ENCODE assay signal across 10 mouse cellular contexts in genomic region chr5:24860635-24861448, GRCm38 (mm10). TPM values are rescaled to one million over a fixed set of nuclear protein-coding genes. Genes with fewer than 3 reads are reported as not detected.
DNase-seq lines count a peak whose midpoint lies in the region; ATAC-seq lines count a peak whose summit lies in the region.
"Had no signal": no experiment of that assay in that cellular context is flagged by ENCODE, and none has a peak within 500 bp of the region (broad histone marks: within the 10 kb centered on the region; RNA-seq: fewer than 3 reads in every experiment).

No protein-coding gene starts in this region.

- H3K4me1 ChIP-seq in forebrain, embryonic 14.5 days (ENCODE audit: control insufficient read depth, insufficient read depth, low read length), result no peaks in the 10 kb centered on the region
- no peaks in the 10 kb centered on the region for H3K4me1 ChIP-seq in forebrain, embryonic 11.5 days (replicated peaks; ENCODE audit: control insufficient read depth, insufficient read depth, low read length)
- H3K4me1 ChIP-seq: neural tube, embryonic 12.5 days had no signal

- no peak overlapping the region for H3K4me2 ChIP-seq in forebrain, embryonic 14.5 days (ENCODE audit: low read length)
- no peak overlapping the region for H3K4me2 ChIP-seq in forebrain, embryonic 11.5 days (ENCODE audit: low read depth, low read length, severe bottlenecking)
- H3K4me2 ChIP-seq: neural tube, embryonic 12.5 days had no signal

- ATAC-seq in forebrain, embryonic 14.5 days, result peak; percentile 95
- no peak for ATAC-seq in forebrain, embryonic 11.5 days (replicated peaks; ENCODE audit: low FRiP score)
- no peak for ATAC-seq in CD4-positive, CD25-positive, alpha-beta regulatory T cell, adult 4 months

- no peaks in the 10 kb centered on the region for H3K9me3 ChIP-seq in forebrain, embryonic 14.5 days (replicated peaks; ENCODE audit: control insufficient read depth, low read length)
- H3K9me3 ChIP-seq in forebrain, embryonic 11.5 days (ENCODE audit: control insufficient read depth, low read length), result no peaks in the 10 kb centered on the region
- H3K9me3 ChIP-seq: neural tube, embryonic 12.5 days had no signal

- DNase-seq in forebrain, embryonic 14.5 days (ENCODE audit: low spot score), result peak; percentile 91
- no peak for DNase-seq in forebrain, embryonic 11.5 days (ENCODE audit: low spot score)
- DNase-seq in 3T3-L1 (ENCODE audit: low read depth, low spot score), result peak; percentile 58
- peak; percentile 97 for DNase-seq in cerebellum, adult 9-10 months
- DNase-seq in heart, adult 9 months (ENCODE audit: low spot score in 2 of 2), result peak; percentile 28 to 59
- peak; percentile 65 to 67 for DNase-seq in layer of hippocampus, postnatal 36 days
- DNase-seq in right cerebral cortex, adult 2 months (ENCODE audit: low spot score in 2 of 2), result peak; percentile 71 to 76

- H3K27ac ChIP-seq in forebrain, embryonic 14.5 days (ENCODE audit: low read depth, low read length), result peak overlapping the region; percentile 16; the same call in 1 of the 2 replicates
- no peak overlapping the region for H3K27ac ChIP-seq in forebrain, embryonic 11.5 days (ENCODE audit: low read depth, low read length)
- H3K27ac ChIP-seq: neural tube, embryonic 12.5 days had no signal

- peaks cover 33% of the 10 kb centered on the region for H3K36me3 ChIP-seq in forebrain, embryonic 14.5 days (ENCODE audit: control insufficient read depth, insufficient read depth, low read length)
- H3K36me3 ChIP-seq in forebrain, embryonic 11.5 days (ENCODE audit: control insufficient read depth, insufficient read depth, low read length), result no peaks in the 10 kb centered on the region; the same call in 1 of the 2 replicates

- H3K27me3 ChIP-seq in forebrain, embryonic 14.5 days (replicated peaks; ENCODE audit: control insufficient read depth, insufficient read depth, low read length), result no peaks in the 10 kb centered on the region
- H3K27me3 ChIP-seq in forebrain, embryonic 11.5 days (ENCODE audit: control insufficient read depth, insufficient read depth, low read length), result no peaks in the 10 kb centered on the region
- H3K27me3 ChIP-seq: CH12.LX; neural tube, embryonic 12.5 days had no signal

- no peak overlapping the region for H3K9ac ChIP-seq in forebrain, embryonic 14.5 days (ENCODE audit: low read length)
- no peak overlapping the region for H3K9ac ChIP-seq in forebrain, embryonic 11.5 days (ENCODE audit: low read length)
- H3K9ac ChIP-seq: neural tube, embryonic 12.5 days had no signal

- 58% methylated on average over 13 of the region's 13 CpGs for WGBS in forebrain, embryonic 14.5 days
- 89% methylated on average over 13 of the region's 13 CpGs for WGBS in forebrain, embryonic 11.5 days

- H3K4me3 ChIP-seq in forebrain, embryonic 14.5 days (ENCODE audit: low read depth, low read length), result no peak overlapping the region
- H3K4me3 ChIP-seq in forebrain, embryonic 11.5 days (ENCODE audit: low read depth, low read length), result no peak overlapping the region
- H3K4me3 ChIP-seq: neural tube, embryonic 12.5 days had no signal

RNA-seq across cellular contexts. Expression of gene Rheb, which starts 18.4 kb away (rescaled TPM):
- 229 and 235 TPM in 2 replicates for polyA plus RNA-seq in forebrain, embryonic 14.5 days (2014; fragmentation: Nextera tagmentation; extraction: Ambion mirVana)
- polyA plus RNA-seq in forebrain, embryonic 11.5 days (2014; fragmentation: Nextera tagmentation; extraction: Ambion mirVana), result 189 and 202 TPM in 2 replicates
- 100 to 1,000 TPM; 111 to 120 TPM for total RNA-seq in layer of hippocampus, postnatal 36 days (2021)
- 10 to 100 TPM; 72.8 to 96.1 TPM for polyA plus RNA-seq in CD4-positive, CD25-positive, alpha-beta regulatory T cell, adult 4 months (2017; shearing (Covaris generic))
